17 mouse cellular contexts compared by ENCODE assay signal in the genomic region with DNA sequence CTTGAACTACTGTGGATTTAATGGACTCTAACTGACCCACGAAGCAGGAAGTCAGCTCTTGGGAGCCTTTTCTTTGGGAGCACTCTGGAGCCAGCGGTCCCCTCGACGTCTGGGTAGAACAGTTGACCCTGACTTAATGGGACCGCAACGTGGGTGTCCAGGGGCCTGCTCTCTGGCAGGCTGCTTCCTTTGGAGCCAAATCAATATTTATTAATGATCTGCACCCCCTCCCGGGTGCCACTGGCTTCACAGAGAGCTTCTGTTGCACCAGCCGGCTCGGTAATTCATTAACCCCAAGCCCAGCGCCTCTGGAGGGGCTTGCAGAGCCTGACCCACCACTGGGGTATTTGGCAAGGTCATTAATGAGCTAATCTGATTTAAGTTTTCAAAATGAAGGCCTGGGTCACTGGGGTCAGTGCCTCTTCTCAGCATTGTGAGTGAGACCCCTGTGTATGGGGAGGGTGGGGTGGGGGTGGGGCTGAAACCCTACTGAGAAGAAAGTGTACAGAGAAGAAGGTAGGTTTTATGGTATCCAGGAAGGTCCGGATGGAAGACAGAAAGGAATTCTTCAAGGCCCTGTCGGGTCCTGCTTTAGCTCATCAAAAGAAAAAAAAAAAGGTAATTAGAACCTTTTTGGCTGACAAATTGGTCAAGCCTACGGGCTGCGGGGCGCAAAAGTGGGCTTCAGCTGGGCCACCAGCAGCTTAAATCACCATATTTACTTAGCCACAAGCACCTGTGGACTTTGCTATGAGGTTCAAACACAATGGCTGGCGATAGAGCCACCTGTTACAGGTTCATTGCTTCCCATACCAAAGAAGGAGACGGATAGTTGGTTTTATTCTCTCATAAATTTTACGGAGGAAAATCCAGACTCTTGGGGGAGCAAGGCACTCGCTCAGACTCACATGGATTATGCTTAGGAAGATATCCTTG. TPM values are rescaled to one million over a fixed set of nuclear protein-coding genes. Genes with fewer than 3 reads are reported as not detected.
DNase-seq lines count a peak whose midpoint lies in the region; ATAC-seq lines count a peak whose summit lies in the region.
"Had no signal": no experiment of that assay in that cellular context is flagged by ENCODE, and none has a peak within 500 bp of the region (broad histone marks: within the 10 kb centered on the region; RNA-seq: fewer than 3 reads in every experiment).

No protein-coding gene starts in this region.

- H3K27ac ChIP-seq in embryonic facial prominence, embryonic 14.5 days (replicated peaks; ENCODE audit: low read depth, low read length): no peak overlapping the region
- no peak overlapping the region for H3K27ac ChIP-seq in embryonic facial prominence, embryonic 10.5 days (replicated peaks)
- H3K27ac ChIP-seq in midbrain, embryonic 10.5 days (replicated peaks): no peak overlapping the region
- no peak overlapping the region for H3K27ac ChIP-seq in midbrain, embryonic 13.5 days
- H3K27ac ChIP-seq in liver, embryonic 12.5 days: peak overlapping the region; percentile 60
- H3K27ac ChIP-seq in stomach, embryonic 16.5 days (ENCODE audit: low read length): no peak overlapping the region
- H3K27ac ChIP-seq: heart, adult 2 months; layer of hippocampus, adult 2 months; lung, embryonic 15.5 days had no signal

- ATAC-seq in embryonic facial prominence, embryonic 14.5 days (ENCODE audit: low read depth): no peak
- no peak for ATAC-seq in midbrain, embryonic 13.5 days
- peak; percentile 77 for ATAC-seq in liver, embryonic 12.5 days
- peak; percentile 78 for ATAC-seq in stomach, embryonic 16.5 days (ENCODE audit: insufficient read depth, low FRiP score)

- no peak overlapping the region for H3K4me2 ChIP-seq in embryonic facial prominence, embryonic 14.5 days (ENCODE audit: low read depth, low read length)
- no peak overlapping the region for H3K4me2 ChIP-seq in midbrain, embryonic 13.5 days (replicated peaks)
- peak overlapping the region; percentile 12; the same call in 1 of the 2 replicates for H3K4me2 ChIP-seq in liver, embryonic 12.5 days
- 0 out of 2 replicates have a peak overlapping the region, but pooled peaks have one; percentile 19 for H3K4me2 ChIP-seq in stomach, embryonic 16.5 days (ENCODE audit: low read depth, low read length)
- H3K4me2 ChIP-seq: lung, embryonic 15.5 days had no signal

- no peaks in the 10 kb centered on the region for H3K4me1 ChIP-seq in embryonic facial prominence, embryonic 14.5 days (ENCODE audit: control insufficient read depth, insufficient read depth, low read length)
- H3K4me1 ChIP-seq in embryonic facial prominence, embryonic 10.5 days: peaks cover 12% of the 10 kb centered on the region
- peaks cover 33% of the 10 kb centered on the region for H3K4me1 ChIP-seq in midbrain, embryonic 10.5 days
- 0 out of 2 replicates have a peak, but pooled peaks cover 6% of the 10 kb centered on the region for H3K4me1 ChIP-seq in midbrain, embryonic 13.5 days (replicated peaks)
- H3K4me1 ChIP-seq in liver, embryonic 12.5 days: no peaks in the 10 kb centered on the region
- no peaks in the 10 kb centered on the region for H3K4me1 ChIP-seq in stomach, embryonic 16.5 days (ENCODE audit: control insufficient read depth, insufficient read depth, low read length)

- WGBS in embryonic facial prominence, embryonic 14.5 days: 58% methylated on average over 19 of the region's 19 CpGs
- 51% methylated on average over 19 of the region's 19 CpGs for WGBS in embryonic facial prominence, embryonic 10.5 days
- WGBS in midbrain, embryonic 10.5 days: 42% methylated on average over 19 of the region's 19 CpGs
- 37% methylated on average over 19 of the region's 19 CpGs for WGBS in midbrain, embryonic 13.5 days
- WGBS in liver, embryonic 12.5 days (ENCODE audit: insufficient replicate concordance): 48% methylated on average over 19 of the region's 19 CpGs
- 38% methylated on average over 19 of the region's 19 CpGs for WGBS in stomach, embryonic 16.5 days

- no peak overlapping the region for H3K4me3 ChIP-seq in embryonic facial prominence, embryonic 14.5 days (ENCODE audit: low read depth, low read length)
- H3K4me3 ChIP-seq in embryonic facial prominence, embryonic 10.5 days: no peak overlapping the region
- H3K4me3 ChIP-seq in midbrain, embryonic 10.5 days: no peak overlapping the region
- H3K4me3 ChIP-seq in midbrain, embryonic 13.5 days (replicated peaks): no peak overlapping the region
- H3K4me3 ChIP-seq in liver, embryonic 12.5 days: no peak overlapping the region
- H3K4me3 ChIP-seq in stomach, embryonic 16.5 days (replicated peaks; ENCODE audit: low read length): no peak overlapping the region
- H3K4me3 ChIP-seq: heart, adult 2 months; layer of hippocampus, adult 2 months; lung, embryonic 15.5 days; myocyte had no signal

- DNase-seq in embryonic facial prominence, embryonic 14.5 days (ENCODE audit: low spot score): peak; percentile 20
- no peak for DNase-seq in embryonic facial prominence, embryonic 10.5 days (ENCODE audit: low spot score)
- peak; percentile 54 for DNase-seq in midbrain, embryonic 10.5 days (ENCODE audit: low spot score)
- no peak for DNase-seq in adrenal gland, adult 18-20 months (ENCODE audit: low spot score in 2 of 2)
- DNase-seq in thymus, postnatal 25 days: no peak
- DNase-seq: adrenal gland, postnatal 10 days; cerebellum, postnatal 10 days; heart, adult 2 months; spleen, adult 18-20 months had no signal

- H3K27me3 ChIP-seq in embryonic facial prominence, embryonic 14.5 days (replicated peaks; ENCODE audit: control insufficient read depth, insufficient read depth, low read length): no peaks in the 10 kb centered on the region
- peaks cover 68% of the 10 kb centered on the region for H3K27me3 ChIP-seq in embryonic facial prominence, embryonic 10.5 days (replicated peaks; ENCODE audit: low read depth, poor library complexity, severe bottlenecking)
- H3K27me3 ChIP-seq in midbrain, embryonic 10.5 days (ENCODE audit: low read depth, poor library complexity, severe bottlenecking): peaks cover 67% of the 10 kb centered on the region
- no peaks in the 10 kb centered on the region; the same call in 1 of the 2 replicates for H3K27me3 ChIP-seq in midbrain, embryonic 13.5 days
- no peaks in the 10 kb centered on the region for H3K27me3 ChIP-seq in liver, embryonic 12.5 days (replicated peaks)
- H3K27me3 ChIP-seq in stomach, embryonic 16.5 days (ENCODE audit: control insufficient read depth, insufficient read depth, low read length): no peaks in the 10 kb centered on the region
- H3K27me3 ChIP-seq: lung, embryonic 15.5 days had no signal

- no peak overlapping the region for H3K9ac ChIP-seq in embryonic facial prominence, embryonic 14.5 days (ENCODE audit: low read depth, low read length)
- H3K9ac ChIP-seq in midbrain, embryonic 13.5 days (replicated peaks): no peak overlapping the region
- no peak overlapping the region for H3K9ac ChIP-seq in liver, embryonic 12.5 days
- no peak overlapping the region for H3K9ac ChIP-seq in stomach, embryonic 16.5 days (ENCODE audit: low read length)
- H3K9ac ChIP-seq: lung, embryonic 15.5 days had no signal

- H3K9me3 ChIP-seq in embryonic facial prominence, embryonic 14.5 days (ENCODE audit: control insufficient read depth, low read length): no peaks in the 10 kb centered on the region
- no peaks in the 10 kb centered on the region for H3K9me3 ChIP-seq in embryonic facial prominence, embryonic 10.5 days
- no peaks in the 10 kb centered on the region for H3K9me3 ChIP-seq in midbrain, embryonic 10.5 days (replicated peaks)
- no peaks in the 10 kb centered on the region for H3K9me3 ChIP-seq in midbrain, embryonic 13.5 days
- H3K9me3 ChIP-seq in liver, embryonic 12.5 days (replicated peaks): no peaks in the 10 kb centered on the region
- no peaks in the 10 kb centered on the region for H3K9me3 ChIP-seq in stomach, embryonic 16.5 days (replicated peaks; ENCODE audit: control insufficient read depth, low read length)
- H3K9me3 ChIP-seq: lung, embryonic 15.5 days had no signal

- H3K36me3 ChIP-seq in embryonic facial prominence, embryonic 14.5 days (ENCODE audit: control insufficient read depth, insufficient read depth, low read length): no peaks in the 10 kb centered on the region
- H3K36me3 ChIP-seq in embryonic facial prominence, embryonic 10.5 days (replicated peaks): no peaks in the 10 kb centered on the region
- H3K36me3 ChIP-seq in midbrain, embryonic 10.5 days: no peaks in the 10 kb centered on the region
- H3K36me3 ChIP-seq in midbrain, embryonic 13.5 days: no peaks in the 10 kb centered on the region
- H3K36me3 ChIP-seq in liver, embryonic 12.5 days: no peaks in the 10 kb centered on the region
- no peaks in the 10 kb centered on the region for H3K36me3 ChIP-seq in stomach, embryonic 16.5 days (ENCODE audit: control insufficient read depth, insufficient read depth, low read length)
- H3K36me3 ChIP-seq: lung, embryonic 15.5 days had no signal

RNA-seq across cellular contexts. Expression of gene Pah, which starts 25.0 kb away (rescaled TPM):
- polyA plus RNA-seq in embryonic facial prominence, embryonic 14.5 days (2014; fragmentation: Nextera tagmentation; extraction: Ambion mirVana): not detected in 2 replicates
- polyA plus RNA-seq in embryonic facial prominence, embryonic 10.5 days (2016; fragmentation: Nextera tagmentation; extraction: Ambion mirVana): not detected in 2 replicates
- polyA plus RNA-seq in midbrain, embryonic 10.5 days (2016; fragmentation: Nextera tagmentation; extraction: Ambion mirVana): 0.23 and 0.27 TPM in 2 replicates
- 0.18 and 0.20 TPM in 2 replicates for polyA plus RNA-seq in midbrain, embryonic 13.5 days (2015; fragmentation: Nextera tagmentation; extraction: Ambion mirVana)
- polyA plus RNA-seq in liver, embryonic 12.5 days (2016; fragmentation: Nextera tagmentation; extraction: Ambion mirVana): 12.0 and 13.4 TPM in 2 replicates
- polyA plus RNA-seq in stomach, embryonic 16.5 days (2015; fragmentation: Nextera tagmentation; extraction: Ambion mirVana): 2.8 and 4.3 TPM in 2 replicates
- total RNA-seq in adrenal gland, adult 18-20 months (2021): under 1 TPM in 1 of 2 experiments, not detected in 1; 0.96 TPM
- total RNA-seq: hematopoietic stem cell, adult 5-6 weeks; layer of hippocampus, adult 2 months; megakaryocyte, adult 5-6 weeks had no signal
- polyA plus RNA-seq: myocyte had no signal

RNA-seq across cellular contexts. Expression of gene Ascl1, which starts 53.1 kb away (rescaled TPM):
- polyA plus RNA-seq in embryonic facial prominence, embryonic 14.5 days (2014; fragmentation: Nextera tagmentation; extraction: Ambion mirVana): 2.4 and 2.9 TPM in 2 replicates
- polyA plus RNA-seq in embryonic facial prominence, embryonic 10.5 days (2016; fragmentation: Nextera tagmentation; extraction: Ambion mirVana): 4.8 and 5.7 TPM in 2 replicates
- polyA plus RNA-seq in midbrain, embryonic 10.5 days (2016; fragmentation: Nextera tagmentation; extraction: Ambion mirVana): 29.4 and 48.2 TPM in 2 replicates
- 33.3 and 53.1 TPM in 2 replicates for polyA plus RNA-seq in midbrain, embryonic 13.5 days (2015; fragmentation: Nextera tagmentation; extraction: Ambion mirVana)
- polyA plus RNA-seq in liver, embryonic 12.5 days (2016; fragmentation: Nextera tagmentation; extraction: Ambion mirVana): 0.29 and 0.33 TPM in 2 replicates
- polyA plus RNA-seq in stomach, embryonic 16.5 days (2015; fragmentation: Nextera tagmentation; extraction: Ambion mirVana): 2.9 and 3.5 TPM in 2 replicates
- 1 to 10 TPM; 1.3 to 1.6 TPM for total RNA-seq in adrenal gland, adult 18-20 months (2021)
- total RNA-seq: hematopoietic stem cell, adult 5-6 weeks; megakaryocyte, adult 5-6 weeks had no signal
- polyA plus RNA-seq: myocyte had no signal

Comparison
In these comparisons a context has a peak if more than half of its experiments do, and no peak if none do; other contexts are left out.
1. DNase-seq: peak in embryonic facial prominence, embryonic 14.5 days (single experiment) and midbrain, embryonic 10.5 days (single experiment); none in embryonic facial prominence, embryonic 10.5 days (single experiment), adrenal gland, adult 18-20 months (0 of 2) and thymus, postnatal 25 days (single experiment).
2. ATAC-seq: peak in liver, embryonic 12.5 days (single experiment) and stomach, embryonic 16.5 days (single experiment); none in embryonic facial prominence, embryonic 14.5 days (single experiment) and midbrain, embryonic 13.5 days (single experiment).
3. H3K4me2 ChIP-seq: peak in liver, embryonic 12.5 days (single experiment) and stomach, embryonic 16.5 days (single experiment); none in embryonic facial prominence, embryonic 14.5 days (single experiment) and midbrain, embryonic 13.5 days (single experiment).